Mouse (Mus musculus): ENCODE data around the gene Igdcc4. TPM values are rescaled to one million over a fixed set of nuclear protein-coding genes. Genes with fewer than 3 reads are reported as not detected.
"Not testable (repeated sequence)": the region's sequence is repeated elsewhere in the genome, so short reads cannot be mapped to it uniquely, and the experiment has no call there.

The Igdcc4 gene
- polyA plus RNA-seq (2015; fragmentation: Nextera tagmentation; extraction: Ambion mirVana) = 30.3 and 33.2 TPM in 2 replicates

DNA sequence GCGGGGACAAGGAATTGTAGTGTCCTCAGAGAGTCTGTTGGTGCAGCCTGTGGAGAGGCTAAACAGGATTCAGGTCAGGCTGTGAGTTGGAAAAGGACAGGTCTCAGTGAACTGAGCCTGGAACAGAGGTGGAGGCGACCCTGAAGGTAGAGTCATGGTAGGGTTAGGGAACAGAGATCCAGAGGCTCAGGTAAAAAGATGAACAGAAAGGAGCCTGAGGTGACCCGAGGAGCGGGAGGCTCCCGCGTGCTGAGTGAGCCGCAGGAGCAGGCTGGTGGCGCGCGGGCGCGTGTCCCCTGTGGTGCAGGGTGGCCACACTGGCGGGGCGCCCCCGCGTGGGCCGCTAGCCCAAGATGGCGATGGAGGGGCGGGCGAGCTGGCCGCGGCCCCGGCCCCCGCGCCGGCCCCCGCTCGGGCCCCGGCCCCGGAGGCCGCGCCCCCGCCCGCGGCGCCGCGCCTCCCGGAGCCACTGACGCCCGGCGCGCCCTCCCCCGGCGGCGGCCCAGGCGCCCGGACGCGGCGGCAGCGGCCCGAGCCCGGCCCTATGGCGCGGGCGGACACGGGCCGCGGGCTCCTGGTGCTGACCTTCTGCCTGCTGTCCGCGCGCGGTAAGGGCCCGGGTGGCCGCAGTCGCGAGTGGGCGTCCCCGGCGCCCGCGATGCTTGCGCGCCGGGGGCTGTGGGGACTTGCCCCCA is at the start of gene Igdcc4:
Gene Igdcc4, plus strand, starts transcription at position 496 of the 695 bp plus-strand sequence.
- H3K4me3 ChIP-seq = peak within 1 kb of the TSS; percentile 85
- peaks cover 30% of the 10 kb centered on the region for H3K4me1 ChIP-seq
- peak within 1 kb of the TSS; percentile 87 for H3K4me2 ChIP-seq
- ATAC-seq (ENCODE audit: insufficient number of reproducible peaks, low FRiP score, low TSS enrichment, low read depth) = no peak
- H3K9me3 ChIP-seq = no peaks in the 10 kb centered on the region
- no peaks in the 10 kb centered on the region for H3K36me3 ChIP-seq
- H3K27me3 ChIP-seq = no peaks in the 10 kb centered on the region
- 2% methylated on average over 53 of the region's 76 CpGs for WGBS
- H3K9ac ChIP-seq = peak within 1 kb of the TSS; percentile 77
- H3K27ac ChIP-seq = peak within 1 kb of the TSS; percentile 93

DNA sequence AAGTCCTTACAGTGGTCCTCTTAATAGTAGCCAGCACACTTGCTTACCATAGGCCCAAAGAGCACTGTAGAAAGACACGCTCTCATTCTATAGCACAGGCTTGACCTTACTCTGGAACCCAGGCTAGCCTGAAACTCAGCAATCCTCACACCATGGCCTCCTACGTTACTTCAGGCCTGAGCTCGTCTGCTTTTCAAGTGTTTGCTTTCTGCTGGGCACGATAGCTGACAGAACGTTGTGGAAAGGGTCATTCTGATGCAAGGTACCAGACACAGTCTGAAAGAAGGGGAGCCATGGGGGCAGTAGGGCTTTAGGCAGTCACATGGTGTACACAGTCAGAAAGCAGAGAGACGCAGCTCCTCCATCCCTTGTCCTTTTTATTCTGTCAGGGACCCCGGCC is 37.0 kb upstream of the Igdcc4 start:
- Histone ChIP-seq H3K9ac (no peak overlapping the region), H3K4me2 (no peak overlapping the region), H3K4me1 (no peaks in the 10 kb centered on the region), H3K27me3 (no peaks in the 10 kb centered on the region), H3K9me3 (no peaks in the 10 kb centered on the region), H3K36me3 (peaks cover 77% of the 10 kb centered on the region), H3K27ac (no peak overlapping the region), H3K4me3 (no peak overlapping the region)
- 91% methylated on average over 7 of the region's 7 CpGs for WGBS
- no peak for ATAC-seq (ENCODE audit: insufficient number of reproducible peaks, low FRiP score, low TSS enrichment, low read depth)

DNA sequence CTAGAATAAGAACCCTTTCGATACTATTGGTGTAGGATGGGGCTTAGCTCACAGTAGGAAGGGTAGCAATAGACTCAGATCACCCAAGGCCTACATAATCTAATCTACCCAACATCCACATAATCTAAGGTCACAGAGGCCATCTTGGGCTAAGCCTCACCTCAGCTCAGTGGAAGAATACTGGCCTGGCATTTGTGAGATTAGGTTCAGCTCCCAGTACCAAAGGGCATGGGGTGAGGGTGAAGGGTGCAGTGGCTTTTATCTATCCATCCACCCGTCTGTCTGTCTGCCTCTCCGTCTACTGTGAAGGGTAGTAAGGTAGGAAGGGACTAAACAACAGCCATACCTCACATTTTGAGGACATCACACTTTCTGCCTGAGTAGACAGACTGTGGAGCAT is 30.7 kb upstream of the Igdcc4 start:
- H3K27me3 ChIP-seq = no peaks in the 10 kb centered on the region
- no peaks in the 10 kb centered on the region for H3K9me3 ChIP-seq
- 87% methylated on average over 3 of the region's 3 CpGs for WGBS
- H3K4me2 ChIP-seq = no peak overlapping the region
- H3K27ac ChIP-seq = no peak overlapping the region
- no peak for ATAC-seq (ENCODE audit: insufficient number of reproducible peaks, low FRiP score, low TSS enrichment, low read depth)
- H3K36me3 ChIP-seq = peaks cover 77% of the 10 kb centered on the region
- no peaks in the 10 kb centered on the region for H3K4me1 ChIP-seq
- H3K4me3 ChIP-seq = no peak overlapping the region
- no peak overlapping the region for H3K9ac ChIP-seq

DNA sequence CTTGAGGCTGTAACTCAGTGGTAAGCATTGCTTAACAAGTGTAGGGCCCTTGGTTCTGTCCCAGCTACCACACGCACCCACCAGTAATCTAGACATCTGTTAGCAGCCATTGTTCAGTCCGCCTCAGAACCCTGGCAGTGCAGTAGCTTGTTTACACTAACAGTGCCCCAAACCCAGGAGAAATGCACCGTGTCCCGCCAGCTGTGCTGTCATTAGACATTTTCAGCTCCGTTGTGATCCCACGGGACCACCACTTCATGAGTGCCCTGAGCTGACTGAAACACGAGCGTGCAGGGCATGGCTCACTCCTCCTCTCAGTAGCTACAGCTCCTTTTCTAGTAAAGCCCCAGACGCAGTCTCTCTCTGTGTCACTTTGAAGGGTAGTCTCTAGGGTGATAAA is 27.7 kb upstream of the Igdcc4 start:
- no peak for ATAC-seq (ENCODE audit: insufficient number of reproducible peaks, low FRiP score, low TSS enrichment, low read depth)
- WGBS = 69% methylated on average over 9 of the region's 9 CpGs
- Histone ChIP-seq H3K9me3 (no peaks in the 10 kb centered on the region), H3K4me2 (no peak overlapping the region), H3K4me3 (no peak overlapping the region), H3K36me3 (peaks cover 74% of the 10 kb centered on the region), H3K9ac (no peak overlapping the region), H3K27me3 (no peaks in the 10 kb centered on the region), H3K4me1 (no peaks in the 10 kb centered on the region), H3K27ac (no peak overlapping the region)

DNA sequence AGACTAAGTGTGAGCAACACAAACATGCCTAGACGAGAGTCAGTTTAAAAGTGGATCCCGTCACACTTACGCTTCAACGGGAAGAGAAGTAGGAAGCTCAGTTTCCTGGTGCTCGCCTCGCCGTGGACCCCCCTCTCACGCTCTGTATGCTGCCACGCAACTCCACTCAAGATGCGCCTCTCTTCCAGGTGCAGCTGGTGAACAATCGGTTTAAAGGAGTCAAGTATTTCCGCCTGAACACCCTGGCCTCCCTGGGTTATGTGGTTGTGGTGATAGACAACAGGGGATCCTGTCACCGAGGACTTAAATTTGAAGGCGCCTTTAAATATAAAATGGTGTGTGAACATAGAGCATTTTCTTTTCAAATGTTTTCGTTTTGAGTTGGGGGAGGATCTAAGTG is 27.0 kb upstream of the Igdcc4 start:
- WGBS = 87% methylated on average over 15 of the region's 15 CpGs
- no peak overlapping the region for H3K27ac ChIP-seq
- no peaks in the 10 kb centered on the region for H3K9me3 ChIP-seq
- H3K36me3 ChIP-seq = peaks cover 74% of the 10 kb centered on the region
- no peaks in the 10 kb centered on the region for H3K4me1 ChIP-seq
- no peak overlapping the region for H3K4me3 ChIP-seq
- no peak overlapping the region for H3K9ac ChIP-seq
- H3K4me2 ChIP-seq = no peak overlapping the region
- no peak for ATAC-seq (ENCODE audit: insufficient number of reproducible peaks, low FRiP score, low TSS enrichment, low read depth)
- H3K27me3 ChIP-seq = no peaks in the 10 kb centered on the region

DNA sequence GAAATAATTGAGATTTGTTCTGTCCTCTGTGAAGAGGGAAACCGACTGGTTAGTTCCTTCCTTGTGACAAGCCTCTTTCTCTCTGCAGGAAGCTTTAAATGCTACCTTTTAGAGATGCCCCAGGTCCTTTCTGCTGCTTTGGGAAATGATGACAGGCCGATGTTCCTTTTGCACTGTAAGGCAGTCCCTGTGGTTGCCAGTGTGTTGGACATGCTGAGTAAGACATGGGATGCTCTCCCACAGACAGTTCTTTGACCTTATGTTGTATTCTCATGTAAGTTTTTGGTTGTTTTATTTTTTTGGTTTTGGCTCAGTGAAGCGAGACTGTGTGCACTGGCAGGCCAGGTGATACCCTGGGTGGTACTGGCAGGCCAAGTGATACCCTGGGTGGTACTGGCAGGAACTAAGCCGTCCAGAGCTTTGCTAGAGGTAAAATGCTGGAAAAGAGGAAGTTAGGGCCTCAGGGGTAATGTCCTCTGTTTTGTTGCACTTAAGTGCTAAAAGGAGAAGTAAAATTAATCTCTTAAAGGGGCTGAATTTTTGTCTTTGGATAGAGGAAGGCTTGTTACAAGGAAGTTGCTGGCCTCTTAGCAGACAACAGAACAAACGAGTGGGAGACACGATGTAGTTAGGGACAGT is 26.3 kb upstream of the Igdcc4 start:
- no peaks in the 10 kb centered on the region for H3K4me1 ChIP-seq
- no peak overlapping the region for H3K4me2 ChIP-seq
- H3K27ac ChIP-seq = no peak overlapping the region
- no peak for ATAC-seq (ENCODE audit: insufficient number of reproducible peaks, low FRiP score, low TSS enrichment, low read depth)
- peaks cover 77% of the 10 kb centered on the region for H3K36me3 ChIP-seq
- no peaks in the 10 kb centered on the region for H3K27me3 ChIP-seq
- 78% methylated on average over 6 of the region's 6 CpGs for WGBS
- H3K9me3 ChIP-seq = no peaks in the 10 kb centered on the region
- no peak overlapping the region for H3K4me3 ChIP-seq
- H3K9ac ChIP-seq = no peak overlapping the region

DNA sequence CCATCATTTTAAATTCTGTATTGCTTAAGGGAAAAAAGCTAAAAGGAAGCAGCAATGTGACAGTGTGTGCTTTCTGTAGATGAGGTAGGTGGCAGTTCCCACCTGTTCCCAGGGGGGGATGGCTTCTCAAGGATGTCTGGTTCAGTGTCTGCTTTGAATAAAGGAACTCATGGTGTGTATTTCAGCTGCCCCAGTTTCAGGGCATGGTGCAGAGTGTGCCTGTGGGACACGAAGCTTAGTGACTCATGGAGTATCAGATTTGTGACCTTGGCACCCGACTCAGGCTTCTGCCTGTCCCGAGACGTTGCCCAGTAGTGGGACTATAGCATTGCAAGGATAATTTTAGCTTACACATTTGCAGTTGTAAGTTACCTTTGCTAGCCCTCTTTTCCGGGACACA is 23.8 kb upstream of the Igdcc4 start:
- no peak for ATAC-seq (ENCODE audit: insufficient number of reproducible peaks, low FRiP score, low TSS enrichment, low read depth)
- peaks cover 80% of the 10 kb centered on the region for H3K36me3 ChIP-seq
- no peak overlapping the region for H3K27ac ChIP-seq
- no peak overlapping the region for H3K4me3 ChIP-seq
- no peaks in the 10 kb centered on the region for H3K4me1 ChIP-seq
- WGBS = 88% methylated on average over 5 of the region's 5 CpGs
- no peaks in the 10 kb centered on the region for H3K9me3 ChIP-seq
- H3K27me3 ChIP-seq = no peaks in the 10 kb centered on the region
- H3K9ac ChIP-seq = no peak overlapping the region
- H3K4me2 ChIP-seq = no peak overlapping the region

DNA sequence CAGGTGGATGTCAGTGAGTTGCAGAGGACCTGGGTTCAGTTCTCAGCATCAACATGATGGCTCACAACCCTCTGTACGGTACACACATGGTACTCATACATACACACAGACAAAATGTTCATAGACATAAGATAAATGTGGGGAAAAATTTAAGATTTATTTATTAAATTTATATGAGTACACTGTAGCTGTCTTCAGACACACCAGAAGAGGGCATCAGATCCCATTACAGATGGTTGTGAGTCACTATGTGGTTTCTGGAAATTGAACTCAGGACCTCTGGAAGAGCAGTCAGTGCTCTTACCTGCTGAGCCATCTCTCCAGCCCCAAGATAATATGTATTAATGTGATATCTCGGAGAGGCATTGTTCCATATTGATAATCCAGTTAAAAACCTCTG is 21.1 kb upstream of the Igdcc4 start:
- not testable (repeated sequence) for H3K4me2 ChIP-seq; H3K9ac ChIP-seq; ATAC-seq (ENCODE audit: insufficient number of reproducible peaks, low FRiP score, low TSS enrichment, low read depth); H3K27ac ChIP-seq; H3K4me3 ChIP-seq; H3K27me3 ChIP-seq; H3K9me3 ChIP-seq; H3K4me1 ChIP-seq
- 91% methylated on average over 2 of the region's 2 CpGs for WGBS
- H3K36me3 ChIP-seq = peaks cover 73% of the 10 kb centered on the region

DNA sequence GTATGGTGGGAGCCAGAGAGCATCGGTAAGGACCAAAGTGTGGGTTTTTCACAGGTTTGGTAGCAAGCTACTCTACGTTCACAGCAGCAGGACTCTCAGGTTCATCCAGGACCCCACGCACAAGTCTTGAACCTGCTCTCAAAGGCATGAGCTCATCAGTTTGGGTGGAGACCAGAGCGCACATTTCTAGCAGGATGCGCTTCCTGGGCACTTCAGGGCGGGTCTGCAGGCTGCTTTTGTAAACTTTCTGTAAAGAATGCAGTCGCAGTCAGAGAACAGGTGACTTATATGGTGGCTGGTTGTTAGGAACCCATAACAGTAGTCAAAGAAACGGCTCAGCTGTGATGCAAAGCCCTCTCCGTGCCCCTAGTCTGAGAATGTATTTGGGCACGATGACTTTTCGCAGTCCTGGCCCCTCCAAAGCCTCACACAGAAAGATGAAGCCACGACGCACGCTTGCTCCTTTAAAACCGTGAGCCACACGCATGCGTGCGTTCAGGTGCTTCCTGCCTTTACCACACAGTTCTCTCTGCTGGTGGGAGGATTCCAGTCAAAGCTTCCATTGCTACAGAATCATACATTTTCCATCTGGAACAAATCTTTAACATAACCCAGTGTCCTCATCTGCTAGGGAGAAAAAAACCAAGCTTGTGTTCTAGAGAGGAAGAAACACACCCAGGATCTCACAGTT is 18.1 kb upstream of the Igdcc4 start:
- ATAC-seq (ENCODE audit: insufficient number of reproducible peaks, low FRiP score, low TSS enrichment, low read depth) = no peak
- Histone ChIP-seq H3K9ac (no peak overlapping the region), H3K27ac (no peak overlapping the region), H3K4me3 (no peak overlapping the region), H3K27me3 (no peaks in the 10 kb centered on the region), H3K4me2 (no peak overlapping the region), H3K36me3 (peaks cover 54% of the 10 kb centered on the region), H3K9me3 (no peaks in the 10 kb centered on the region), H3K4me1 (no peaks in the 10 kb centered on the region; the same call in 1 of the 2 replicates)
- 83% methylated on average over 18 of the region's 18 CpGs for WGBS

DNA sequence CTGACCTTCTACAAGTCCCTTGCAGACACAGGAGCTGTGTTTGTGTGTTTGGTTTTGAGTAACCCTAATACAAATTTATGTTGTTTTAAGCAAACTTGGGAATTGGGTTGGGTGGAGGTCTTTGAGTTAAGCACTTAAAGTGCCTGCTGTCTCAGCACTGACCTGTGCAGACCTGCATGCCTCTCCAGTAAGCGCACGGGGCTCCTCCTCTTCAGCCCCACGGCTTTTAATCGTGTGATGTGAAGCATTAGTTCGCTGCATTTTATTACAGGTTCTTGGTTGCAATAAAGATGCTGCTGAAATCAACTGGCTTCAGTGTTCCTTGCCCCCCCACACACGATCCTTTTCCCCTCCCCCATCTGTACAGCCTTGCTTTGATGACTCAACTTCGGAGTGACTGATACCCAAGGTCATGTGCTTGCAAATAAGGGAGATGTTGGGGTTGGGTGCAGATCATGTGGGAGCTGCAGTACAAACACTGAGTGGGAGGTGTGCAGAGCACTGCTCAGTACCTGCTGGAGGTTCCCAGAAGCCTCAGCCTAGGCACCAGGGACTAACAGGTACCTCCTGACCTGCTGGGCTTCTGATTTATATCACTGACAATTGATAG is 17.0 kb upstream of the Igdcc4 start:
- Histone ChIP-seq H3K4me3 (no peak overlapping the region), H3K27me3 (no peaks in the 10 kb centered on the region), H3K36me3 (peaks cover 43% of the 10 kb centered on the region), H3K9ac (no peak overlapping the region), H3K4me1 (no peaks in the 10 kb centered on the region; the same call in 1 of the 2 replicates), H3K27ac (no peak overlapping the region), H3K9me3 (no peaks in the 10 kb centered on the region), H3K4me2 (no peak overlapping the region)
- ATAC-seq (ENCODE audit: insufficient number of reproducible peaks, low FRiP score, low TSS enrichment, low read depth) = no peak
- 61% methylated on average over 7 of the region's 7 CpGs for WGBS

DNA sequence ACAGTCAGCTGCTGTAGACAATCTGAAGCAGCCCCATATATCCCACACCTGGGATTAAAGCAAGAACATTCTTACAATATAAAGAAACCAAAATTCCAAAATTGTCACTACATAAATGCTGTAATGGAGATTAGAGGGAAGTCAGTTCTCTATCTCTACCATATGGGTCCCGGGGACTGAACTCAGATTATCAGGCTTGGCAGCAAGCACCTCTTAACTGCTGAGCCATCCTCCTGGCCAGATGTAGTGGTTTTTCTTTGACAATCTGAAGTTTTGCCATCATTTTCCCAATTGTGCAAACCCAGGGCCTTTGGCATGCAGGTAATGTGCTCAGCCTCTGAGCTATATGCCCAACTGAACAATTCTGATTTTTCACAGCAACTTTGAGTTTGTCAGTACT is 16.0 kb upstream of the Igdcc4 start:
- Histone ChIP-seq H3K27me3 (no peaks in the 10 kb centered on the region), H3K27ac (no peak overlapping the region), H3K36me3 (peaks cover 35% of the 10 kb centered on the region), H3K9ac (no peak overlapping the region), H3K9me3 (no peaks in the 10 kb centered on the region), H3K4me3 (no peak overlapping the region), H3K4me1 (no peaks in the 10 kb centered on the region; the same call in 1 of the 2 replicates), H3K4me2 (no peak overlapping the region)
- no peak for ATAC-seq (ENCODE audit: insufficient number of reproducible peaks, low FRiP score, low TSS enrichment, low read depth)
- 89% methylated on average over 1 of the region's 1 CpGs for WGBS

DNA sequence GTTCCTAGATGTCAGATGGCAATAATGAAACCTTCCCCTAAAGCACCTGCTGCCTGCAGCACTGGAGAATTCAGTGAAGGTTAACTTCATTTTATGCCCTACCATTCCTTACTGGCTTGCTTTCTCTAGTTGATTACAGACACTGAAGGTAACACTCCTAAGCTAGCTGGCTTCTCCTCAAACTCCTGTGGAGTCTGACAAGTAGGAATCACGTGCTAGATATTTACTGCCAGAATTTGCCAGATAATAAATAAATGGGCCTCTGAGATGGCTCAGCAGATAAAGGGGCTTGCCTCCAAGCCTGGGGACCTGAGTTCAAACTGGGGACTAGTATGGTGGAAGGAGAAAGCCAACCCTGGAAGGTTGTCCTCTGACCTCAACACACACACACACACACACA is 14.5 kb upstream of the Igdcc4 start:
- no peak for ATAC-seq (ENCODE audit: insufficient number of reproducible peaks, low FRiP score, low TSS enrichment, low read depth)
- no peaks in the 10 kb centered on the region for H3K27me3 ChIP-seq
- no peaks in the 10 kb centered on the region; the same call in 1 of the 2 replicates for H3K4me1 ChIP-seq
- no peak overlapping the region for H3K27ac ChIP-seq
- no peaks in the 10 kb centered on the region for H3K9me3 ChIP-seq
- H3K4me2 ChIP-seq = no peak overlapping the region
- H3K4me3 ChIP-seq = no peak overlapping the region
- peaks cover 22% of the 10 kb centered on the region for H3K36me3 ChIP-seq
- 24% methylated on average over 1 of the region's 1 CpGs for WGBS
- no peak overlapping the region for H3K9ac ChIP-seq
